Mouse (Mus musculus) megakaryocyte-erythroid progenitor cell, adult 5 weeks (primary cell): ENCODE measurements around the gene Gm8122. TPM values are rescaled to one million over a fixed set of nuclear protein-coding genes. Genes with fewer than 3 reads are reported as not detected.

Source experiments
- polyA plus RNA-seq: library from polyadenylated mRNA; stranded (reverse); fragments of >175 nt; gene quantifications from 2 replicates; pipeline ENCODE4 v1.2.3, GENCODE M21; 2012

The Gm8122 gene
- polyA plus RNA-seq: not detected in 2 replicates

DNA sequence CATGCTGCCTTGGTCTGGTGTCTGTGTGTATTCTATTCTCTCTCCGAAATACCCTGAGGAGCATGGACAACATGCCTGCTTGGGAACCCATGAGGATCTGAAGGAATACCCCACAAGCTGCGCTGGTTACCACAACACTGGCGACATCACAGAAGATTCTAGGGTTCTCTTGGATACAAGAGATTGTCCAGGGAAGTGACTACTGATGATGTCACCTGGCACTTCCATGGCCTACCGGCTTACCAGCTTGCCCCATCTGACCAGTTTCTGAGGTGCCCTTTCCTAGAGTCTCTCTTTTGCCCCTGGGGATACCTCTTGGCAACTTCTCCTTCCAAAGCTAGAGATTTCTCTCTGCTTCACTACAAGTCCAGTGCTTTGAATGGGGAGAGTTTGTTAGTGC is at the start of gene Gm8122:
TSS of gene Gm8122 (minus strand) at position 101 of the 400 bp plus-strand sequence.

DNA sequence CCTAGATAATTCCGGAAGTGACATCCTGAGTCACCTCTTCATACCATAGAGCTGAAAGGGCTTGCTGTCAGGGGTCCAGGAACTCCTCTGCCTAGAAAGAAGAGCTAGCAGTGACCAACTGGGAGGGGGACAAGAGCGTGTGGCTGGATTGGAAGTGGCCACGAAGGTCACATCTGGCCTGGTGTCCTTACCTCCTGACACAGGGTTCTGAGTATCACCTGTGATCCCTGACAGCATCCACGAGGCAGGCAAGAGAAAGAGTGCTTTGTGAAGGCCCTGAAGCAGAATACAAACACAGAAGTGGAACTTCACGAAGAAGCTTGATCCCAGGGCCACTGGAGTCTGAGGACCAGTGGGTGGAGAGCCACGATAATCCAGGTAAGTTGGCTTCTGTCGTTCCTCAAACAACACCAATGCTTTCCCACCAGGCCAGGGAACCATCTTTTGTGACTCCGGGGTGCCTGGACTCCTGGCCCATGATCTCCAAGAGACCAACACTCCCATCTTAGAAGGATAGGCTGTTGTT is 39.9 kb upstream of the Gm8122 start, which contains the start of gene Gm9732:
TSS of gene Gm9732 (plus strand) at position 51 of the 526 bp plus-strand sequence.

DNA sequence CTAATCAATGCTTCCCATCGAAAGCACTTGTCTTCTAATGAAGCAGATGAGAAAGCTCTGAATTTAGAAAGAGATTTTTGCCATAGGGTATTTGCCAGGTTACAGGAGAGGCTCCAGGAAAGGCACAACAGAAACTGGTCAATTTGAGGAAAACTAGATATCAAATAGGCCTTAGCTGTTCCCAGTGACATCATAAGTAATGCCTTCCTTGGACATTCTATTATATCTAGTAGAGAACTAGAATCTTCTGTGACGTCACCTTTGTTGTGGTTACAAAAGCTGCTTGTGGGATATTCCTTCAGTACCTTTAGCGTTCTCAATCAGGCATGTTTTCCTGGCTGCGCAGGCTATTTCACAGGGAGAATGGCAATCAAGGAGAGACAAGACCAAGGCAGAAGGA is 23.2 kb upstream of the Gm8122 start, which contains the start of gene Gm8126:
TSS of gene Gm8126 (plus strand) at position 301 of the 400 bp plus-strand sequence.

Other genes starting within 250 kb of the Gm8122 start
- gene Gm8082, start 241.7 kb downstream of the Gm8122 start, polyA plus RNA-seq: not detected in 2 replicates
- not detected in 2 replicates for gene Gm10376, start 219.7 kb downstream of the Gm8122 start, polyA plus RNA-seq
- gene Gm8094, start 158.7 kb downstream of the Gm8122 start, polyA plus RNA-seq: 0.06 TPM in 1 of 2 replicates, not detected in the other
- gene Gm8104, start 134.7 kb downstream of the Gm8122 start, polyA plus RNA-seq: not detected in 2 replicates
- gene Gm7233, start 55.4 kb downstream of the Gm8122 start, polyA plus RNA-seq: not detected in 2 replicates
- gene Gm8126, start 23.3 kb upstream of the Gm8122 start, polyA plus RNA-seq: not detected in 2 replicates
- not detected in 2 replicates for gene Gm9732, start 39.7 kb upstream of the Gm8122 start, polyA plus RNA-seq
- gene Gm8127, start 58.5 kb upstream of the Gm8122 start, polyA plus RNA-seq: not detected in 2 replicates
- gene 1700001F09Rik, start 112.5 kb upstream of the Gm8122 start, polyA plus RNA-seq: not detected in 2 replicates
- gene Gm8138, start 181.0 kb upstream of the Gm8122 start, polyA plus RNA-seq: not detected in 2 replicates